Mouse (Mus musculus) testis, adult 2 months (tissue): ENCODE measurements at regions not wholly inside any gene's neighbourhood (a gene's known extent, or its start where the extent isn't known, plus 50 kb on each side); places are given as distances from the start of the nearest gene placed in this dataset.

Experiments used
- CTCF ChIP-seq: fragments of 200-500 bp; IDR thresholded peaks from 2 replicates; pipeline ENCODE4 v1.5.1; 2012; ENCODE audit warnings: low read depth, mild to moderate bottlenecking, inconsistent platforms, low read length, moderate library complexity; ENCODE audit not compliant: control insufficient read depth, insufficient read depth, insufficient replicate concordance
- POLR2A ChIP-seq: fragments of 200-500 bp; IDR thresholded peaks from 2 replicates; pipeline ENCODE4 v1.6.1; 2012; ENCODE audit warnings: low read depth, mild to moderate bottlenecking, inconsistent platforms, low read length, moderate library complexity; ENCODE audit not compliant: control insufficient read depth

- TF ChIP-seq POLR2A (no peak), CTCF (no peak)
Measured at GRCm38 (mm10) chr12:36792205-36792604, 316.1 kb upstream of the Meox2 start.
